Mouse (Mus musculus): ENCODE data around the gene Uso1. TPM values are rescaled to one million over a fixed set of nuclear protein-coding genes. Genes with fewer than 3 reads are reported as not detected.
A peak's percentile ranks its signal among the peaks of the same experiment; 100 is the strongest.

Uso1 gene
- total RNA-seq, 2 experiments from 2014 or later, result 65.8 to 66.1 TPM

DNA sequence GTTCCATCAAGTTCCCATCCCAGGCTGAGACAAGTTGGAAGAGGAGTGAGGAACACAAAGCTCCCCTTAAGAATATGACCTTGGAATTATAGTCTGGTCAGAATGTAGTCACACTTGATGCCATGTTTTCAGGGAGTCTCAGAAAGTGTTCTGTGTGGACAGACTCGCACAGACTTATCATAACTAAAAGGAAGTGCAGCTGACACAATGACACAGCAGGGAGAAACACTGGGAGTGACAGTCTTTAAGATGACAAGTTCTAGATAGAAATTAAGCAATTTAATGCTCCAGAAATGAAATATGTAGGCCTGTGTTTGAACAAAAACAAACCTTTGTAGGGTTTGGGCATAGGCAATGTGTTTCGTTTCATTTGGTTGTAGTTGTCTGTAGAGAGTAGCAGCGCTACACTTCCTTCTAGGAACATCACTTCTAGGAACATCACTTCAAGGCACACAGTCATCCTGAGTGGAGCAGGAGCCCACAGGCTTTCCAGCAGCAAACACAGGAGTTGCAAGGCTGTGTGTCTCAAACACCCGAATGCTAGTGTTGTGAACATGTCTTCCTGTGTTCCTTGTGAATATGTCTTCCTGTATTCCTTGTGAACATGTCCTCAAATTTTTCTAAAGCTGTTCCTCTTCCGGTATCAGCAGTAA is 11.7 kb downstream of the Uso1 start:
- intact Hi-C loops (cut with DNase I), result no loop called here
- no peak for DNase-seq (ENCODE audit: low spot score in 2 of 2)

DNA sequence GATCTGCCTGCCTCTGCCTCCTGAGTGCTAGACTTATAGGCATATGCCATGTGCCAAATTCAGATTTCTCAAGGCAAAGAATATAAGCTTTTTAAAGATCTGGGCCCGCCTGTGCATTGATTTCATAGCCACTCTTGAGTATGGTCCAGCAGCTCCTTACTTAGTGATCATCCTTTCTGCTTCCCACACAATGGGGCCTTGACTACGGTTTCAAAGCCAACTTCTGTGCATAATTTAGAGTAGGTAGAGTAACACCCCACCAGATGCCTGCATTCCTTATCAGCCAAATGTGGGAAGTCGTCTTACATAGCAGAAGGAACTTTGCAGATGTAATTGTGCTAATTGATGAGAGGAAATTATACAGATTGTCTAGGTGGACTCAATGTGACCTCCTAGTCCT is 17.1 kb downstream of the Uso1 start:
- DNase-seq (ENCODE audit: low spot score in 2 of 2), result no peak
- intact Hi-C loops (cut with DNase I), result no loop called here

DNA sequence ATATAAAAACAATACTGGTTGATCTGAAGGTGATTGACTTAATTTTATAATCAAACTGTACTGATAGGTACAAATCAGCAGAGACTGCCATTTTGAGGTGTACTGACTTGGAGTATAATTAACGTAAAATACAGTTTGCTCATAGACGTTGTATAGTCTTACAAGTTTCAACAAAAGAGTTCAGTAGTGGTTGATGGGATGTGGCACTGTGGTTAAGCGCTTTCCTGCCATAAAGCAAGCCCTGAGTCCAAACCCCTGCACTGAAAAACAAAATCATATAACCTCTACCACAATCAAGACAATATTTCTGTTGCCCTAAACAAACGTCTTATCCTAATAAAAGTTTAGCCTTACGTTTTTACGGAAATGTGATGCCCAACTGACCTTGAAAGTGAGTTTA is 28.2 kb downstream of the Uso1 start:
- no peak for DNase-seq (ENCODE audit: low spot score in 2 of 2)
- intact Hi-C loops (cut with DNase I), result no loop called here

DNA sequence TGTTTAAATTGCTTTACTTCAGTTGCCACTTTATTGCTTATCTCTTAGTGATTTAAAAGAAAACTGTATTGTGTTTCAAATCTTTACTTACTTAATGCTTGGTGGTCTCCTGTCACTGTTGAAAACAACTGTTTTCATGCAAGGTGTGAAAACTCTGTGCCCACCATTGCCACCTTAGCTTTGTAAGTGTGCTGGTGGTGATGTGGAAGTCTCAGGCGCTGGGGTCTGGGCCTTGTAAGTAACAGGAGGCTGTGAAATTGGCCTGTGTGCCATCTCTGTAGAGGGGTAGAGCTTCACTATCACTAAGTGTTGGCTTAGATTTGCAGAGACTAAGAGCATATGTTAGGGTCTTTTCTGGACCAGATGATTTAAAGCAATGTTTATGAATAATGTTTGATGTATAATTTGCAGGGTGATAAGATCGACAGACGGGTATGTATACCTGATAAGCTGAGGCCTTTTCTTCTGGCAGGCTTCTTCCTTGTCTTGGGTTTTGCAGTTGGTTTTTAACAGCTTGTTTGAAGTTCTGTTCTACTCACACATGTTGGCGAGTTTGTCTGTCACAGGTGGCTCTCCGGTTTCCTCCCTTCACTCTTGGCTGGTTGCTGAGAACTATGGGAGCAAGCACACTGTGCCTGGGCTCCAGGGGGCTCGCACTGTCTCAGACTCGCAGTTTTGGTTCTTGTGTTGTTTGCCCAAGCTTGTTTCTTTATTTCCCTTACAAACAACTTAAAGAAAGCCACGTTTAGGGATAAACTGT is 45.5 kb downstream of the Uso1 start:
- intact Hi-C loops (cut with DNase I), result no loop called here
- DNase-seq (ENCODE audit: low spot score in 2 of 2), result no peak

DNA sequence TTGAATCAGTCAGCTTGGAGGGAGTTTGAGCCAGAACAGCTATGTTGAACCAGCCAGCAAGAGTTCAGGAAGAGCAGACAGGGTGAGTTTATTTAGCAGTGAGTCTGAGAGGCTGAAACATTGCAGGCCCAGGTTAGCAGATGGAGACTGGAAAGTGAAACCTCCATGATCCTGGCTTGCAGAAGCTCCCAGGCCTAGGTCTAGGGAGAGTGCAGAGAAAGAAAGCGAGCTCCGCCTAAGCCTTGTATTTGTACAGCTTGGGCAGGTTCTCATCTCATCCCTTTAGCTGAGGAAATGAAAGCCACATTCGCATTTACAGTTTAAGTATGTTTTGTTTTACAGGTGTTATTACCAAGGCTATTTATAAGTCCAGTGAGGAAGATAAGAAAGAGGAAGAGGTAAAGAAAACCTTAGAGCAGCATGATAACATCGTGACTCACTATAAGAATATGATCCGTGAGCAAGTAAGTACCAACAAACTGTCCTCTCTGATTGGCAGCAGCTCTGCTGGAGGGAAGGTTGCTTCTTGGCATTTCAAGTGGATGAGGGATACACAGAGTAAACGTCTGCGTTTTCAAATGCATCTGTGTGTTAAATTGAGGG is 51.2 kb downstream of the Uso1 start:
- intact Hi-C loops (cut with DNase I), result no loop called here

GRCm38 (mm10) chr5:92195716-92196115 is 58.0 kb downstream of the Uso1 start:
- intact Hi-C loops (cut with DNase I), result loop anchor here (5.0 to 10.0 kb wide), 2 partner anchors 42 to 99 kb away; no protein-coding TSS in a partner anchor
- peak; percentile 34 to 39 for DNase-seq (ENCODE audit: low spot score in 2 of 2)

More for the DNA sequence above, 51.2 kb downstream of the Uso1 start:
- no peak for DNase-seq (ENCODE audit: low spot score in 2 of 2)

DNA sequence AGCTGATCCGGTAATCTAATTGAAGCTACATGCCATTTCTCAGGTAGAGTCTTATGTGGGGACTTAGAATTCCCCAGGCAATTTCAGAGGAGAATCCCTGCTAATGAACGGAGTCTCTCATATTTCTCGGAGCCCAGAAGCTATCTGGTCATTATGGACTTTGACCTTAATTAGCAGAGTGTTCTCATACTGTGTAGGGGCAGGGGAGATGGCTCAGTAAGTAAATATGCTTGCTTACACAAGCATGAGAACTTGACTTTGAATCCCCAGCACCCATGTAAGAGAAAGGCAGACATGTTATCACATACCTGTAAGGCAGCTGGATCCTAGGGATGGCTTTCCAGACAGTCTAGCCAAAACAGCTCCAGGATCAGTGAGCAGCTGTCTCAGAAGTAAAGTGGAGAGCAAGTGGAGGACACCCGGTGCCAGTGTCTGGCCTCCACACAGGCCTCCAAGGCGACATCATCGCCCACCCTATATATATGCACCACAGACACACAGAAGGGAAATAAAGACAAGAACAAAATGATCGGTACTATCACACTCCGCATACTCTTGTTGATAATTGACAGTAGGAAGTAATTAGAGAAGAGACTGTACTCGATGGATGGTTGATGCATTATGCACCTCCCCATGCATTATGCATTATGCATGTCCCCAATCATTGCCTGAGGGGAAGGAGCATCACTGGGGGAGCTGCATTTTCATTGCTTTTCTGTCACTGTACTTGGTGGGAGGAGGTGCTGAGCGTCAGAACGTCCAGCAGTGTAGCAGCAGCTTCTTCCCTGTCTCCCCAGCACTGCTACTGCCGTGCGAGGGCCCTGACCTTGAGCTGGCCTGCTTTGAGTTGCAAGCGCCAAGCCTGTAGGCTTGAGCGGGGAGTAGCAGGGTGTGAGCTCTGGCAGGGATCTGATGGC is 59.4 kb downstream of the Uso1 start:
- no peak for DNase-seq (ENCODE audit: low spot score in 2 of 2)
- intact Hi-C loops (cut with DNase I), result loop anchor here (5.0 to 10.0 kb wide), 2 partner anchors 40 to 98 kb away; no protein-coding TSS in a partner anchor

DNA sequence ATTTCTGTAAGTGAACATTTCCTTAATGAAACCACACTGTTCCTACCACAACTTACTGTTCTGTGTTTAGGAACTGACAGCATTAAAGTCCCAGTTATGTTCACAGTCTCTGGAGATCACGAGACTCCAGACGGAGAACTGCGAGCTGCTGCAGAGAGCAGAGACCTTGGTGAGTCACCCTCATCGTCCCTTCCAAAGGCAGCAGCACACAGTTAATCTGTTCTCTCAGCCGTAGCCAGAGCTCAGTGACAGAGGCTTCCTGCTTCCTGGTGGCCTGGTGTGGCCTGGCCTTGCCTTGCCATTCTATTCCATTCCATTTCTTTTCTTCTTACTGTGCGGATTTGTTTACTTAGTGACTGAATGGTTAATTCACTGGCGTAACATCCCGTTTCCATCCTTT is 60.5 kb downstream of the Uso1 start:
- no peak for DNase-seq (ENCODE audit: low spot score in 2 of 2)
- intact Hi-C loops (cut with DNase I), result loop anchor here (5.0 to 10.0 kb wide), 2 partner anchors 39 to 97 kb away; no protein-coding TSS in a partner anchor

- intact Hi-C loops (cut with DNase I), result no loop called here
- no peak for DNase-seq (ENCODE audit: low spot score in 2 of 2)
Measured at GRCm38 (mm10) chr5:92204162-92205036, 66.7 kb downstream of the Uso1 start.

GRCm38 (mm10) chr5:92205184-92205583 is 67.4 kb downstream of the Uso1 start:
- intact Hi-C loops (cut with DNase I), result no loop called here

GRCm38 (mm10) chr5:92205706-92206105 is 68.0 kb downstream of the Uso1 start:
- intact Hi-C loops (cut with DNase I), result no loop called here
- DNase-seq (ENCODE audit: low spot score in 2 of 2), result no peak

More at GRCm38 (mm10) chr5:92205184-92205583, 67.4 kb downstream of the Uso1 start:
- no peak for DNase-seq (ENCODE audit: low spot score in 2 of 2)

DNA sequence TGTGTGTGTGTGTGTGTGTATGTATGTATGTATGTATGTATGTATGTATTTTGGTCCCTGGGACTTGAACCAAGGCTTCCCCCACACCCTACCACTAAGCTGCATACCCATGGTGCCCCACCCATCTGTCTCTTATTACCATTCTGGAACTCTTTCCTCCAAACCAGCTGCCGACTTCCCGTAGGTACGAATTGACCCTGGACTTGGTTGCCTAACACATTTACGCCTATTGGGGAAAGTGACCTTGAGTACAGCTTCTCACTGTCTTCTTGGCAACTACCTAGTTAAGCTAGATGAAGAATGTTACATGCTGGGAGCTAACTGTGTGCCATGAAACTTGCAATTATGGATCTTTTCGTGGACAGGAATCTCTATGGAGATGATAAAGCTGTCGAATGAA is 68.4 kb downstream of the Uso1 start:
- DNase-seq (ENCODE audit: low spot score in 2 of 2), result no peak
- intact Hi-C loops (cut with DNase I), result no loop called here

DNA sequence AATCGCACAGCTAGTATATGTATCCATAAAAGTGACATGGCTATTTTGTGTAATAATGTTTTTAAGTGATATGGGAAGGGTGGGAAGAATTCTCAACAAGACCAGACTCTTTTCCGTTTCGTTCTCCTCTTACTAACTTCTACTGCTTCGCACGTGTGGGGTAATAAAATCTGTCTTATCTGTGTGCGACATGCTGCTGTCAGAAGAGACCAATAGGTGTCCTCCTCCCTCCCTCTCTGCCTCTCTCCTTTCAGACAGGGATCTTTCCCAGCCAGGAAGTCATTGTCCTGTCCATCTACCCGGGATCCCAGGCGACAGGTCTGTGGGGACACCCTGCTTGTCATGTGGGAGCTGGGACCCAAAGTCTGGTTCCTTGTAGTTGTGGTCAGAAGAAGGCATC is 72.5 kb downstream of the Uso1 start:
- DNase-seq (ENCODE audit: low spot score in 2 of 2), result no peak
- intact Hi-C loops (cut with DNase I), result no loop called here

- intact Hi-C loops (cut with DNase I), result no loop called here
Measured at GRCm38 (mm10) chr5:92212231-92212630, 74.5 kb downstream of the Uso1 start.

GRCm38 (mm10) chr5:92215308-92215707 is 77.6 kb downstream of the Uso1 start, which contains the start of gene U90926:
TSS of gene U90926 (minus strand) at chr5:92215408.
- intact Hi-C loops (cut with DNase I), result no loop called here

More at GRCm38 (mm10) chr5:92212231-92212630, 74.5 kb downstream of the Uso1 start:
- no peak for DNase-seq (ENCODE audit: low spot score in 2 of 2)

DNA sequence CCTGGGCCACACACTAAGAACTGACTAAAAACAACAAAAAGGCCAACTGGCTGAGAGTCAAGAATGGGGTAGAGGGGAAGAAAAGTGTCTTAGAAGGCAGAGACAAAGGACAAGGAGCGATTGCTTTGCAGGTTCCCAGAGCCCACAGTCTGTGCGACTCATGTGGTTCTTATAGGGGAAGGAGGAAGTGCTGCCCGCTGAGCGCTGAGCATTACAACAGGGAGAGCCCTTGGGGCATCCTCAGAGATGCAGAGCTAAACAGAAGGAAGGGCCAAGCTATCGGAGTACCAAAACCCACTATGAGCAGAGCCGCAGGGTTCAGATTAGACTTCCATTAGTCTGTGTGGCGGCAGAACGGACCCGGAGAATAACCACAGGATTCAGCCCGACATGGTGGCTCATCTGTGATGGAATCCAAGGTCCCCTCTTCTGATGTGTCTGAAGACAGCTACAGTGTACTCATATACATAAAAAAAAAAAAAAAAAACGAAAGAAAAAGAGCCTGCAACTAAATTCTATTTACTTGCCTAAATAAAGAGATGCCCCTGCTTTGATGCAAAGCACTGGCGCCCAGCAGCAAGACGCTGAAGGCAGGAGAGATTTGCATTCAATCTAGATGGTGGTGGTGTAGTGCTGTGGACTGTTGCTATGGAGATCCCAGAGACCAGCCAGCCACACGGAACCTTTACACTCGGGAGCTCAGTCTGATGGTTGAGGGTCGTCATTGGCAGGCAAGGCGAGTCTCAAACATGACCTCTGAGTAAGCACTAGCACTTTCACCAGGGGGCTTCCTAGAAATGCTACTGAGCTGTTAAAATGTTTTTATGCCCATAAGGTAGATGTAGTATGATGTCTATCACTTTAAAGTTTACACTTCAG is 81.4 kb downstream of the Uso1 start:
- no peak for DNase-seq (ENCODE audit: low spot score in 2 of 2)
- intact Hi-C loops (cut with DNase I), result no loop called here

More at GRCm38 (mm10) chr5:92215308-92215707, 77.6 kb downstream of the Uso1 start, which contains the start of gene U90926:
- no peak for DNase-seq (ENCODE audit: low spot score in 2 of 2)

GRCm38 (mm10) chr5:92219826-92220225 is 82.1 kb downstream of the Uso1 start:
- no peak for DNase-seq (ENCODE audit: low spot score in 2 of 2)
- intact Hi-C loops (cut with DNase I), result no loop called here

Measured in left cerebral cortex, postnatal 14 days (tissue).